Mouse (Mus musculus) common myeloid progenitor, adult 5-6 weeks (primary cell): ENCODE data around the gene Prkd2. TPM values are rescaled to one million over a fixed set of nuclear protein-coding genes. Genes with fewer than 3 reads are reported as not detected.
A peak's percentile ranks its signal among the peaks of the same experiment; 100 is the strongest.

Experiments used
- ATAC-seq: replicated peaks from 2 replicates; pipeline ENCODE4 v1.8.0; 2016; ENCODE audit warnings: low read depth, mild to moderate bottlenecking, moderate TSS enrichment, inconsistent platforms; ENCODE audit not compliant: poor library complexity, severe bottlenecking
- total RNA-seq: library from RNA; stranded (forward); fragments of 200-1000, 187-1606 nt; gene quantifications from 2 replicates; pipeline ENCODE4 v1.2.3, GENCODE M21; 2017

Gene Prkd2
- 7.0 and 12.9 TPM in 2 replicates for total RNA-seq

GRCm38 (mm10) chr7:16842645-16843063 is at the start of gene Prkd2:
TSS of gene Prkd2 (plus strand) at chr7:16842902.
- ATAC-seq, result peak; percentile 63

- ATAC-seq, result no peak
Observed at GRCm38 (mm10) chr7:16793010-16793725, 49.5 kb upstream of the Prkd2 start.

GRCm38 (mm10) chr7:16794886-16795285 is 47.8 kb upstream of the Prkd2 start:
- no peak for ATAC-seq

- peak; percentile 64 for ATAC-seq
Observed at GRCm38 (mm10) chr7:16804409-16805028, 38.2 kb upstream of the Prkd2 start.

- no peak for ATAC-seq
Observed at GRCm38 (mm10) chr7:16807936-16808335, 34.8 kb upstream of the Prkd2 start.

GRCm38 (mm10) chr7:16808647-16809046 is 34.1 kb upstream of the Prkd2 start:
- ATAC-seq, result no peak

- ATAC-seq, result peak; percentile 73; the same call in 1 of the 2 replicates
Observed at GRCm38 (mm10) chr7:16809739-16810138, 33.0 kb upstream of the Prkd2 start.

GRCm38 (mm10) chr7:16810399-16810919 is 32.2 kb upstream of the Prkd2 start:
- no peak for ATAC-seq

GRCm38 (mm10) chr7:16810920-16811648 is 31.6 kb upstream of the Prkd2 start:
- no peak for ATAC-seq

- ATAC-seq, result no peak
Observed at GRCm38 (mm10) chr7:16811649-16812070, 31.0 kb upstream of the Prkd2 start.

GRCm38 (mm10) chr7:16812505-16812904 is 30.2 kb upstream of the Prkd2 start:
- no peak for ATAC-seq

GRCm38 (mm10) chr7:16815351-16815941 is 27.3 kb upstream of the Prkd2 start, which contains the start of gene Strn4:
TSS of gene Strn4 (plus strand) at chr7:16815889.
- no peak for ATAC-seq

- ATAC-seq, result peak; percentile 15; the same call in 1 of the 2 replicates
Observed at GRCm38 (mm10) chr7:16816078-16816474, 26.6 kb upstream of the Prkd2 start.

GRCm38 (mm10) chr7:16816475-16817122 is 26.1 kb upstream of the Prkd2 start, which contains the start of gene Fkrp:
TSS of gene Fkrp (minus strand) at chr7:16816732.
- ATAC-seq, result peak; percentile 11; the same call in 1 of the 2 replicates

GRCm38 (mm10) chr7:16817693-16818092 is 25.0 kb upstream of the Prkd2 start:
- ATAC-seq, result no peak

- no peak; the same call in 1 of the 2 replicates for ATAC-seq
Observed at GRCm38 (mm10) chr7:16819794-16820193, 22.9 kb upstream of the Prkd2 start.

- peak; percentile 30; the same call in 1 of the 2 replicates for ATAC-seq
Observed at GRCm38 (mm10) chr7:16820271-16820763, 22.4 kb upstream of the Prkd2 start.

GRCm38 (mm10) chr7:16821091-16821490 is 21.6 kb upstream of the Prkd2 start:
- ATAC-seq, result no peak

- ATAC-seq, result no peak
Observed at GRCm38 (mm10) chr7:16821669-16822101, 21.0 kb upstream of the Prkd2 start.
